Mouse (Mus musculus) C2C12 (cell line): Measurements from ENCODE around the gene Actr6.

Experiments
- CEBPB ChIP-seq: IDR thresholded peaks from one replicate; pipeline ENCODE4 v1.6.1; 2011; ENCODE audit warnings: low read depth, mild to moderate bottlenecking, control low read depth, moderate library complexity
- CTCF ChIP-seq: IDR thresholded peaks from one replicate; pipeline ENCODE4 v1.5.1; 2011; ENCODE audit not compliant: control insufficient read depth, insufficient read depth, insufficient read length
- MAX ChIP-seq: IDR thresholded peaks from one replicate; pipeline ENCODE4 v1.6.1; 2011; ENCODE audit warnings: mild to moderate bottlenecking, control low read depth
- MYOD1 ChIP-seq: IDR thresholded peaks from one replicate; pipeline ENCODE4 v1.6.1; 2011; ENCODE audit warnings: low read depth; ENCODE audit not compliant: control insufficient read depth, insufficient read length
- MYOG ChIP-seq: IDR thresholded peaks from one replicate; pipeline ENCODE4 v1.6.1; 2011; ENCODE audit not compliant: control insufficient read depth, insufficient read length; ENCODE audit errors: extremely low read depth
- USF1 ChIP-seq: IDR thresholded peaks from one replicate; pipeline ENCODE4 v1.6.1; 2011; ENCODE audit warnings: low read depth, mild to moderate bottlenecking, control low read depth, moderate library complexity

DNA sequence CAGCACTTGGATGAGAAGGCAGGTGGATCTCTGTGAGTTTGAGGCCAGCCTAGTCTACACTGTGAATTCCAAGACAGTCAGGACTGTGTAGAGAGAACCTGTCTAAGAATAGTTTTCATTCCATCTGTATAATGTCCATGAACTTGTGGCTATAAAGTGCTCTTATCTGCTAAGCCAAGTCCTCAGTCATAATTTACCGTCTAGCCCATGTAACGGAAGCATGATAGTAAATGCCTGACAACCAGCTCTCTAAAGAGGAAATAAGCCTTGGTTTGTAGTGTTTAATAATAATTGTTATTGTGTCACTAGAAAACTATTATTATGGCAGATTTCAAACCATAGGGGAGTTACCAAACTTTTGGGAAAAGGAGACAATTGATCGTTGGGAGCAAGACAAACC is 5.8 kb upstream of the Actr6 start:
- no peak for TF ChIP-seq CTCF
- no peak for TF ChIP-seq USF1
- no peak for TF ChIP-seq MYOD1
- no peak for TF ChIP-seq CEBPB
- no peak for TF ChIP-seq MAX
- TF ChIP-seq MYOG, result no peak
